Mouse (Mus musculus) bone marrow macrophage, adult 2 months (primary cell): ENCODE results near the gene Proser1.

Experiments used
- CTCF ChIP-seq: IDR thresholded peaks from 2 replicates; pipeline ENCODE4 v1.5.1; 2012; ENCODE audit warnings: low read depth, mild to moderate bottlenecking, low read length, moderate library complexity
- POLR2A ChIP-seq: IDR thresholded peaks from 2 replicates; pipeline ENCODE4 v1.6.1; 2012; ENCODE audit warnings: mild to moderate bottlenecking, low read depth, low read length, borderline replicate concordance

GRCm38 (mm10) chr3:53463046-53463764 lies at the start of gene Proser1, which contains the start of gene Nhlrc3:
- no peak for TF ChIP-seq CTCF
- no peak for TF ChIP-seq POLR2A
